Mouse (Mus musculus) liver, postnatal 0 days (tissue): ENCODE data around the gene Arhgap35. TPM values are rescaled to one million over a fixed set of nuclear protein-coding genes. Genes with fewer than 3 reads are reported as not detected.

Source experiments
- ATAC-seq: fragments of 200-750 bp; cut with Nextera tagmentation; 2 replicates; pipeline ENCODE4 v1.8.0; 2017; ENCODE audit warnings: mild to moderate bottlenecking, moderate library complexity
- DNase-seq: peaks from one replicate; pipeline ENCODE4 v3.0.0-alpha.2; 2016
- H3K27ac ChIP-seq: fragments of 300-500 bp; sonication (generic); 2 replicates; pipeline ENCODE4 v1.5.1; 2014; ENCODE audit warnings: antibody characterized with exemption, moderate library complexity, mild to moderate bottlenecking, low read depth
- H3K27me3 ChIP-seq: fragments of 300-500 bp; sonication (generic); 2 replicates; pipeline ENCODE4 v1.6.1; 2014; ENCODE audit warnings: low read length, control low read depth, mixed read lengths; ENCODE audit not compliant: insufficient read depth
- H3K36me3 ChIP-seq: fragments of 300-500 bp; sonication (generic); replicated peaks from 2 replicates; pipeline ENCODE4 v1.6.1; 2014; ENCODE audit warnings: mild to moderate bottlenecking, control low read depth, low read length, moderate library complexity, mixed read lengths; ENCODE audit not compliant: insufficient read depth
- H3K4me1 ChIP-seq: fragments of 300-500 bp; sonication (generic); 2 replicates; pipeline ENCODE4 v1.6.1; 2014; ENCODE audit warnings: antibody characterized with exemption, mild to moderate bottlenecking, control low read depth; ENCODE audit not compliant: insufficient read depth
- H3K4me2 ChIP-seq: fragments of 300-500 bp; sonication (generic); 2 replicates; pipeline ENCODE4 v1.6.1; 2014; ENCODE audit warnings: low read depth, mild to moderate bottlenecking, low read length, moderate library complexity, mixed read lengths
- H3K4me3 ChIP-seq: fragments of 300-500 bp; sonication (generic); 2 replicates; pipeline ENCODE4 v1.5.1; 2014; ENCODE audit warnings: low read depth, low read length
- H3K9ac ChIP-seq: fragments of 300-500 bp; sonication (generic); replicated peaks from 2 replicates; pipeline ENCODE4 v1.6.1; 2014; ENCODE audit warnings: mild to moderate bottlenecking, moderate library complexity
- H3K9me3 ChIP-seq: fragments of 300-500 bp; sonication (generic); 2 replicates; pipeline ENCODE4 v1.6.1; 2016; ENCODE audit warnings: mild to moderate bottlenecking, control low read depth, low read length, mixed read lengths
- CTCF ChIP-seq: sonication (generic); IDR thresholded peaks from 2 replicates; pipeline ENCODE4 v1.5.1; 2016; ENCODE audit warnings: antibody characterized with exemption, low read depth
- EP300 ChIP-seq: IDR thresholded peaks from 2 replicates; pipeline ENCODE4 v1.6.1; 2016; ENCODE audit warnings: antibody characterized with exemption, low read depth, mild to moderate bottlenecking
- WGBS: fragments of 180-500 bp; shearing (Covaris S2); extraction: QIAGEN DNeasy Blood & Tissue Kit; methylation state at CpG from one replicate; pipeline ENCODE4 v1.1.7; 2014; ENCODE audit not compliant: insufficient replicate concordance; 5-methylcytosine and 5-hydroxymethylcytosine counted together
- polyA plus RNA-seq: library from polyadenylated mRNA; unstranded; fragments of >200 nt; fragmentation: Nextera tagmentation; extraction: Ambion mirVana; gene quantifications from 2 replicates; pipeline ENCODE4 v1.2.1, GENCODE M21; 2015

Arhgap35 gene
- polyA plus RNA-seq, 1 experiment from 2014 or later: 2.7 TPM

GRCm38 (mm10) chr7:16465160-16465559 is 149.6 kb downstream of the Arhgap35 start:
- Histone ChIP-seq H3K4me2 (no peak overlapping the region), H3K27ac (no peak overlapping the region), H3K4me1 (no peaks in the 10 kb centered on the region), H3K27me3 (peaks cover 15% of the 10 kb centered on the region; the same call in 1 of the 2 replicates), H3K4me3 (no peak overlapping the region), H3K9ac (no peak overlapping the region), H3K36me3 (no peaks in the 10 kb centered on the region), H3K9me3 (no peaks in the 10 kb centered on the region)
- TF ChIP-seq EP300 (no peak), CTCF (peak; percentile 95)
- DNase-seq (peak; percentile 84), ATAC-seq (peak; percentile 56; the same call in 1 of the 2 replicates)
- 8% methylated on average over 8 of the region's 8 CpGs for WGBS

DNA sequence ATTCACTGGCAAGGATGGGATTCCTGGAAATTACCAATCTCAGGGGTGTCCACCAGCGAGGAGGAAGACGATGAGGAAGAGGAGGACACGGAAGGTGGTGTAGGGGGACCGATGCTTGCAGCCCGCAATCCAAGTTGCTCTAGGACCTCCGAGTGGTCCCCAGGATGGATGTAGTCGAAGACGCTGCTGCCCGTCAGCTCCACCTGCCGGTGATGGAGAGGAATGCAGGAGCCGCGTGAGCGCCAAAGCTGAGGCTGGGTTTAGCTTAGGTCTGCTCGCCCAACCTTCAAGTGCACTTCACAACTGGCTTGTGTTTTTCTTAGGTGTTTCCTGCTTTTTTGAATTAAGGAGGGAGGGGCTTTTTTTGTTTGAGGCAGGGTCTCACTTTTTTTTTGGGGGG is 151.6 kb downstream of the Arhgap35 start:
- H3K36me3 ChIP-seq: no peaks in the 10 kb centered on the region
- no peaks in the 10 kb centered on the region for H3K4me1 ChIP-seq
- no peak overlapping the region for H3K9ac ChIP-seq
- H3K27me3 ChIP-seq: 0 out of 2 replicates have a peak, but pooled peaks cover 10% of the 10 kb centered on the region
- H3K9me3 ChIP-seq: no peaks in the 10 kb centered on the region
- H3K4me3 ChIP-seq: no peak overlapping the region
- no peak overlapping the region for H3K4me2 ChIP-seq
- WGBS: 2% methylated on average over 14 of the region's 14 CpGs
- TF ChIP-seq CTCF (peak; percentile 97), EP300 (no peak)
- DNase-seq (peak; percentile 86), ATAC-seq (peak; percentile 44; the same call in 1 of the 2 replicates)
- H3K27ac ChIP-seq: no peak overlapping the region

DNA sequence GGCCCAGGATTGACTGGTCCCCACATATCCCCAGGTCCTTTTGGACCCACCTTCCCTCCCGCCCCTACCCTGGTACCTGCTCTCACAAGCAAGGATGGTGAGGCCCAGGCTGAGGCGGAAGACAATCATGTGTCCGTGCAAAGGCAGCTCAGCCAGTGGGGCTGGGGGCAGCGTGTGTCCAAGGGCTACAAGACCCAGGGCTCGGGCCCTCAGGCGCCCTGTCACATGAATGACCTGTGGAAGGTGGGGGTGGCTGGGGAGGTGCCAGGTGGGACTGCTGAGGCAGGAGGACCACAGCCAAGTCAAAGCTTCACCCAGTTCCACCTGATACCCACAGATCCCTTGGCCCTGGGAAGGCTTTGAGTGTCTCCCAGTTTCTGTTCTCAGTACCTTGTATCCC is 153.1 kb downstream of the Arhgap35 start:
- TF ChIP-seq EP300 (no peak), CTCF (no peak)
- ATAC-seq: no peak

GRCm38 (mm10) chr7:16461151-16461550 is 153.6 kb downstream of the Arhgap35 start:
- no peak overlapping the region for H3K9ac ChIP-seq
- H3K9me3 ChIP-seq: no peaks in the 10 kb centered on the region
- TF ChIP-seq EP300 (no peak), CTCF (no peak)
- DNase-seq: no peak
- no peaks in the 10 kb centered on the region for H3K36me3 ChIP-seq
- ATAC-seq: no peak
- H3K4me2 ChIP-seq: no peak overlapping the region
- 51% methylated on average over 6 of the region's 6 CpGs for WGBS
- H3K4me3 ChIP-seq: no peak overlapping the region
- no peak overlapping the region for H3K27ac ChIP-seq
- no peaks in the 10 kb centered on the region for H3K4me1 ChIP-seq
- 0 out of 2 replicates have a peak, but pooled peaks cover 5% of the 10 kb centered on the region for H3K27me3 ChIP-seq

More for the DNA sequence above, 153.1 kb downstream of the Arhgap35 start:
- Histone ChIP-seq H3K9ac (no peak overlapping the region), H3K4me1 (no peaks in the 10 kb centered on the region), H3K27me3 (0 out of 2 replicates have a peak, but pooled peaks cover 5% of the 10 kb centered on the region), H3K4me3 (no peak overlapping the region), H3K9me3 (no peaks in the 10 kb centered on the region), H3K27ac (no peak overlapping the region), H3K36me3 (no peaks in the 10 kb centered on the region), H3K4me2 (no peak overlapping the region)
- WGBS: 73% methylated on average over 6 of the region's 6 CpGs
- no peak for DNase-seq

GRCm38 (mm10) chr7:16460566-16460965 is 154.2 kb downstream of the Arhgap35 start:
- 50% methylated on average over 13 of the region's 13 CpGs for WGBS
- H3K4me3 ChIP-seq: no peak overlapping the region
- TF ChIP-seq EP300 (no peak), CTCF (no peak)
- no peak overlapping the region for H3K27ac ChIP-seq
- H3K9ac ChIP-seq: no peak overlapping the region
- H3K9me3 ChIP-seq: no peaks in the 10 kb centered on the region
- DNase-seq (no peak), ATAC-seq (no peak)
- H3K36me3 ChIP-seq: 0 out of 2 replicates have a peak, but pooled peaks cover 3% of the 10 kb centered on the region
- H3K27me3 ChIP-seq: 0 out of 2 replicates have a peak, but pooled peaks cover 5% of the 10 kb centered on the region
- H3K4me2 ChIP-seq: no peak overlapping the region
- no peaks in the 10 kb centered on the region for H3K4me1 ChIP-seq

GRCm38 (mm10) chr7:16456289-16456688 is 158.5 kb downstream of the Arhgap35 start:
- H3K9ac ChIP-seq: no peak overlapping the region
- no peak for TF ChIP-seq EP300
- TF ChIP-seq CTCF: no peak
- no peaks in the 10 kb centered on the region for H3K27me3 ChIP-seq
- no peak overlapping the region for H3K4me2 ChIP-seq
- H3K36me3 ChIP-seq: 0 out of 2 replicates have a peak, but pooled peaks cover 5% of the 10 kb centered on the region
- no peak overlapping the region for H3K27ac ChIP-seq
- no peak for DNase-seq
- no peak for ATAC-seq
- WGBS: 87% methylated on average over 5 of the region's 5 CpGs
- no peak overlapping the region for H3K4me3 ChIP-seq
- no peaks in the 10 kb centered on the region for H3K9me3 ChIP-seq
- H3K4me1 ChIP-seq: peaks cover 15% of the 10 kb centered on the region
